Mouse (Mus musculus) G1E (cell line): ENCODE results near the gene E330009J07Rik. TPM values are rescaled to one million over a fixed set of nuclear protein-coding genes. Genes with fewer than 3 reads are reported as not detected.
A peak's percentile ranks its signal among the peaks of the same experiment; 100 is the strongest.

Experiments used
- ATAC-seq: 2 replicates; pipeline ENCODE4 v1.8.0; 2016; ENCODE audit warnings: mild to moderate bottlenecking; ENCODE audit not compliant: insufficient number of reproducible peaks, poor library complexity, low FRiP score, severe bottlenecking; ENCODE audit errors: extremely low read depth
- DNase-seq: peaks from one replicate; pipeline ENCODE4 v3.0.0; 2012; ENCODE audit warnings: low spot score
- H3K27me3 ChIP-seq: 2 replicates; pipeline ENCODE4 v1.6.1; 2012; ENCODE audit warnings: mild to moderate bottlenecking, low read length, inconsistent platforms; ENCODE audit not compliant: insufficient read depth
- H3K36me3 ChIP-seq: replicated peaks from 2 replicates; pipeline ENCODE3; 2012; ENCODE audit warnings: mild to moderate bottlenecking, inconsistent platforms
- H3K4me1 ChIP-seq: 2 replicates; pipeline ENCODE4 v1.6.1; 2012; ENCODE audit warnings: low read depth, low read length, inconsistent platforms, mixed read lengths; ENCODE audit not compliant: insufficient read depth
- H3K4me3 ChIP-seq: 2 replicates; pipeline ENCODE4 v1.5.1; 2012; ENCODE audit warnings: low read depth, mild to moderate bottlenecking, inconsistent platforms, low read length, moderate library complexity, mixed read lengths
- H3K9me3 ChIP-seq: replicated peaks from 2 replicates; pipeline ENCODE4 v1.6.1; 2012; ENCODE audit warnings: inconsistent platforms
- CTCF ChIP-seq: IDR thresholded peaks from 2 replicates; pipeline ENCODE4 v1.5.1; 2012; ENCODE audit warnings: low read depth, low read length, inconsistent platforms, mixed read lengths
- GATA1 ChIP-seq: IDR thresholded peaks from 2 replicates; pipeline ENCODE4 v1.6.1; 2012; ENCODE audit warnings: borderline replicate concordance, low read length, inconsistent platforms, mixed read lengths
- GATA2 ChIP-seq: IDR thresholded peaks from 2 replicates; pipeline ENCODE4 v1.6.1; 2012; ENCODE audit warnings: low read depth, low read length, inconsistent platforms, borderline replicate concordance
- POLR2AphosphoS5 ChIP-seq: IDR thresholded peaks from 2 replicates; pipeline ENCODE4 v1.6.1; 2012; ENCODE audit warnings: low read depth, low read length, inconsistent platforms; ENCODE audit not compliant: insufficient replicate concordance
- TAL1 ChIP-seq: conservative IDR thresholded peaks from 2 replicates; pipeline ENCODE4 v1.6.1; 2012; ENCODE audit warnings: low read depth, low read length, inconsistent platforms, mixed read lengths
- polyA plus RNA-seq: library from polyadenylated mRNA; stranded (reverse); fragments of >175 nt; gene quantifications from 2 replicates; pipeline ENCODE4 v1.2.3, GENCODE M21; 2012
- total RNA-seq, 2 experiments: library from RNA; stranded (forward) in 1 of 2; stranded (reverse) in 1 of 2; fragments of 200-1000 nt in 1 of 2; fragments of >200 nt in 1 of 2; fragmentation: Nextera tagmentation in 1 of 2; gene quantifications; 2 replicates each; pipeline ENCODE4 v1.2.3; 2014 to 2017

The E330009J07Rik gene
- total and polyA plus RNA-seq, 3 experiments: 0.28 to 3.4 (median 1.6) TPM

DNA sequence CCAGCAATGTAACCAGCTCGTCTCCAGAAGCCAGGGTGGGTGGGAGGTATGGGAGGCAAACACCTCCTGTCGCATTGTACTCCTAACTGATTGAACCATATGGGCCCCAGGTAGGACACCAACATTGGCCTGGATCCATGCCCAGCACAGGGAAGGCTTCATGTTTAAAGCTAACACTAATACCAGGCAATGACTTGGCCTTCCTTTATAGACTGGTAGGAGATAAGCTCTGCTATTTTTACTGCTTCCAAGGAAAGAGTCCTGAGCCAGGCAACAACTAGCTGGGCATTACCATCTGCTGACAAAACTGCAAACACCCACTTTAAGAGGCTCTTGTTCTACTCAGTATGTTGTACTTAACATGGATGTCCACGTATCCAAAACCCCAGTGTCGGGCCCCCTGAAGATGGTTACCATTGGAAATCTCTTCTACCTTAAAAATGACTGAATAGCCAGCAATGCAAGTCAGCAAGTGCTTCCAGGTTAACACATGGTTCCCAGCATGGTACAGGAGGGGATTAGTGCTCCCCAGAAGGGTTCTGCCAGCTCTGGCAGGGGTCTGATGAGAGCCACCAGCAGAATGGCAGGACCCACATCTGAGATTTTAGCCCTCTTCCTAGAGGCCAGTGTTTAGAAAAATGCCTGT, 32.2 kb downstream of the E330009J07Rik start:
- H3K4me3 ChIP-seq: no peak overlapping the region
- H3K4me1 ChIP-seq: no peaks in the 10 kb centered on the region
- peaks cover 57% of the 10 kb centered on the region for H3K36me3 ChIP-seq
- H3K9me3 ChIP-seq: no peaks in the 10 kb centered on the region
- ATAC-seq: no peak
- no peak for DNase-seq
- no peak for TF ChIP-seq GATA1
- H3K27me3 ChIP-seq: no peaks in the 10 kb centered on the region

DNA sequence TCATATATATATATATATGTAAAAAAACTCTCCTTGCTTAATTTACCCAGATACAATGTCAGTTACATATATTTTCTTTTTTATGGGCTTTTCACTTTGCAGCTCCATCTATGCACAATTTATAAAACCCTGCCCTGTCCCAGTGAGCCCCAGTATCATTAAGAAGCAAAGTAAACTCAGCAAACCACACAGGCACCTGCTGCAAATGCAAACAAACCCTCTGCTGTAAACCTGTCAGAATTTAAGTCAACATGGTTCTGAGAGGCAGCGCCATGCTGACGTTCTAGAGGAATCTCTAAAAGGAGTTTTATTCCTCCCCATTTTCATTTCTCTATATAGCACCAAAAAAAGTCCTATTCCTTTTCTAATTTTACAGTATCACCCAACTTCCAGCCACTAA, 33.9 kb downstream of the E330009J07Rik start:
- H3K9me3 ChIP-seq: no peaks in the 10 kb centered on the region
- TF ChIP-seq CTCF (no peak), GATA1 (no peak), GATA2 (no peak), POLR2AphosphoS5 (no peak), TAL1 (no peak)
- H3K4me1 ChIP-seq: no peaks in the 10 kb centered on the region
- DNase-seq (no peak), ATAC-seq (no peak)
- H3K36me3 ChIP-seq: peaks cover 57% of the 10 kb centered on the region
- H3K27me3 ChIP-seq: no peaks in the 10 kb centered on the region
- H3K4me3 ChIP-seq: no peak overlapping the region

- Histone ChIP-seq H3K27me3 (no peaks in the 10 kb centered on the region), H3K4me1 (peaks cover 9% of the 10 kb centered on the region), H3K9me3 (no peaks in the 10 kb centered on the region), H3K36me3 (peaks cover 57% of the 10 kb centered on the region), H3K4me3 (no peak overlapping the region)
- TF ChIP-seq TAL1: no peak
- no peak for TF ChIP-seq GATA2
- no peak for TF ChIP-seq POLR2AphosphoS5
- peak; percentile 31; the same call in 1 of the 2 replicates for TF ChIP-seq CTCF
- ATAC-seq (peak; percentile 37; the same call in 1 of the 2 replicates), DNase-seq (peak; percentile 12)
Measured at GRCm38 (mm10) chr6:40393213-40393612, 42.7 kb downstream of the E330009J07Rik start.

- ATAC-seq (no peak), DNase-seq (no peak)
- no peaks in the 10 kb centered on the region for H3K9me3 ChIP-seq
- no peak for TF ChIP-seq GATA2
- no peak for TF ChIP-seq CTCF
- TF ChIP-seq GATA1: no peak
- TF ChIP-seq POLR2AphosphoS5: no peak
- TF ChIP-seq TAL1: no peak
- H3K36me3 ChIP-seq: peaks cover 58% of the 10 kb centered on the region
- no peaks in the 10 kb centered on the region for H3K27me3 ChIP-seq
- H3K4me3 ChIP-seq: no peak overlapping the region
- peaks cover 19% of the 10 kb centered on the region for H3K4me1 ChIP-seq
Measured at GRCm38 (mm10) chr6:40390975-40391374, 45.0 kb downstream of the E330009J07Rik start.

DNA sequence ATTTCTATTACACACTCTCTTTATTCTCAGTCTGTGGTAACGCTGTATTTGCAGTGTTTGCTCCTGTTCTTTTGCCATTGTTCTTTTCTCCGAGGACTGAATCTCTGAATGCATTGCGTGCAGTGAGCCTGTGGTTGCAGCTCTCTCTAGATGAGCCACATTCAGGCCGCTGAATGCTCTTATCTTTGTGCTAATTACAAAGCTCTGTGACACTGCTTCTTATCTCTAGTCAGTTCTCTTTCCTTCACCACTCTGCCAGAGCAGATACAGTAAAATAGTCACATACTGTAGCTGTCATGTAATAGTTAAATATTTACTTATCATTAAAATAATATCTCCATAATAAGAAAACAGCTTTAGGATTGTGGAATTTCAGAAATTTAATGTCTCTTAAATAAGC, 47.3 kb downstream of the E330009J07Rik start:
- Histone ChIP-seq H3K4me3 (no peak overlapping the region), H3K36me3 (peaks cover 44% of the 10 kb centered on the region), H3K4me1 (peaks cover 19% of the 10 kb centered on the region), H3K9me3 (no peaks in the 10 kb centered on the region), H3K27me3 (no peaks in the 10 kb centered on the region)
- DNase-seq (peak; percentile 3), ATAC-seq (peak; percentile 88)
- TF ChIP-seq TAL1 (peak; percentile 21; the same call in 1 of the 2 replicates), GATA1 (no peak)

- Histone ChIP-seq H3K36me3 (peaks cover 34% of the 10 kb centered on the region), H3K9me3 (no peaks in the 10 kb centered on the region), H3K27me3 (no peaks in the 10 kb centered on the region), H3K4me3 (no peak overlapping the region), H3K4me1 (peaks cover 19% of the 10 kb centered on the region)
- ATAC-seq (no peak), DNase-seq (no peak)
- TF ChIP-seq GATA1 (no peak), CTCF (no peak), TAL1 (no peak), POLR2AphosphoS5 (no peak), GATA2 (no peak)
Measured at GRCm38 (mm10) chr6:40385682-40386081, 50.3 kb downstream of the E330009J07Rik start.
